Mouse (Mus musculus) NIH3T3 (cell line): ENCODE measurements at regions not wholly inside any gene's neighbourhood (a gene's known extent, or its start where the extent isn't known, plus 50 kb on each side); places are given as distances from the start of the nearest gene placed in this dataset.

ENCODE experiments used
- DNase-seq: peaks from one replicate; pipeline ENCODE4 v3.0.0-alpha.2; 2012; ENCODE audit warnings: low read depth

GRCm38 (mm10) chr2:8628007-8628406, 1118.6 kb upstream of the Celf2 start:
- no peak for DNase-seq

GRCm38 (mm10) chr2:8628485-8629208, 1119.3 kb upstream of the Celf2 start:
- DNase-seq = peak; percentile 14

- DNase-seq = no peak
Measured at GRCm38 (mm10) chr2:8638082-8638481, 1128.7 kb upstream of the Celf2 start.

- peak; percentile 37 for DNase-seq
Measured at GRCm38 (mm10) chr2:8639282-8639681, 1129.9 kb upstream of the Celf2 start.

- DNase-seq = peak; percentile 59
Measured at GRCm38 (mm10) chr2:8645463-8645862, 1136.1 kb upstream of the Celf2 start.

- DNase-seq = no peak
Measured at GRCm38 (mm10) chr2:8660544-8660943, 1151.2 kb upstream of the Celf2 start.

GRCm38 (mm10) chr2:8673751-8674378, 1164.5 kb upstream of the Celf2 start:
- DNase-seq = peak; percentile 84

- peak; percentile 31 for DNase-seq
Measured at GRCm38 (mm10) chr2:8675537-8675936, 1166.2 kb upstream of the Celf2 start.

GRCm38 (mm10) chr2:8676546-8676945, 1167.2 kb upstream of the Celf2 start:
- peak; percentile 36 for DNase-seq

GRCm38 (mm10) chr2:8690846-8691643, 1181.7 kb upstream of the Celf2 start:
- no peak for DNase-seq

GRCm38 (mm10) chr2:8729306-8729705, 1151.7 kb upstream of the 4930412O13Rik start:
- no peak for DNase-seq

- peak; percentile 71 for DNase-seq
Measured at GRCm38 (mm10) chr2:8754142-8754541, 1126.9 kb upstream of the 4930412O13Rik start.

- no peak for DNase-seq
Measured at GRCm38 (mm10) chr2:8756546-8756945, 1124.5 kb upstream of the 4930412O13Rik start.

- DNase-seq = peak; percentile 3
Measured at GRCm38 (mm10) chr2:8770636-8771035, 1110.4 kb upstream of the 4930412O13Rik start.

- DNase-seq = no peak
Measured at GRCm38 (mm10) chr2:8781152-8781935, 1099.7 kb upstream of the 4930412O13Rik start.

GRCm38 (mm10) chr2:8782225-8782624, 1098.8 kb upstream of the 4930412O13Rik start:
- no peak for DNase-seq

GRCm38 (mm10) chr2:8802061-8802460, 1079.0 kb upstream of the 4930412O13Rik start:
- DNase-seq = no peak

GRCm38 (mm10) chr2:8809609-8810008, 1071.4 kb upstream of the 4930412O13Rik start:
- DNase-seq = no peak

GRCm38 (mm10) chr2:8818127-8818526, 1062.9 kb upstream of the 4930412O13Rik start:
- no peak for DNase-seq

- DNase-seq = no peak
Measured at GRCm38 (mm10) chr2:8825406-8825805, 1055.6 kb upstream of the 4930412O13Rik start.
